Mouse (Mus musculus) heart, postnatal 14 days (tissue): Measurements from ENCODE around the gene Slc12a4. TPM values are rescaled to one million over a fixed set of nuclear protein-coding genes. Genes with fewer than 3 reads are reported as not detected.

ENCODE experiments used
- DNase-seq, 2 experiments: peaks; one replicate each; pipeline ENCODE4 v3.0.0; 2021 to 2022
- intact Hi-C: fragments of 180-260 bp; cut with DNase I; formaldehyde crosslinking; loops from one replicate; pipeline ENCODE4 v1.15.1; 2025
- microRNA-seq, 2 experiments: library from miRNA; unstranded; fragments of <30 nt; microRNA quantifications; one replicate each; pipeline ENCODE4 v1.2.0; 2021 to 2022
- total RNA-seq, 2 experiments: library from RNA; stranded (reverse); gene quantifications; 2 replicates each; pipeline ENCODE4 v1.2.3; 2021

Slc12a4 gene
- total RNA-seq, 2 experiments from 2014 or later = 50.8 to 52.0 TPM

- intact Hi-C loops = no loop called here
- no peak for DNase-seq
These were observed 29.9 kb downstream of the Slc12a4 start for GRCm38 (mm10) chr8:105935863-105936603.

DNA sequence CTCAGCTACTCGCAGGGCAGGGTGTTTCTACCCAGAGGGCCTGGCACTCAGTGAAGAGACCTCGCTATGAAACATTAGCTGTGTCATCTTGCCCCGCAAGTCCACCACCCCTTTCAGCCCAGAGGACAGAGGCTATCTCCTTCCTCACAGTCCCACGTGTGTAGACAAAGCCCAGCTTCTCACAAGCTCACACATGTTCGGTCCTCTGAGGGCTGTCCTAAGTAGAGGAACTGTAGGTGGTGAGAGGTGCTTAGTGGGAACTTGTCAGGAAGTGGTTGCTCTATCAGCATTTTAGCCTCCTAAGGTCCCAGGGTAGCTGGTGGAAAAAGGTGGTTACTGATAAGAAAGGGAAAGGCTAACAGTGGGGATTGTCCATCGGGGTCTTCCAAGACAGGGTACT is 30.8 kb downstream of the Slc12a4 start:
- intact Hi-C loops = no loop called here
- no peak for DNase-seq

- intact Hi-C loops = no loop called here
- DNase-seq = no peak
These were observed 32.1 kb downstream of the Slc12a4 start, which contains the start of gene Ctrl for GRCm38 (mm10) chr8:105933762-105934161. Gene Ctrl, minus strand, starts transcription at chr8:105933862.

DNA sequence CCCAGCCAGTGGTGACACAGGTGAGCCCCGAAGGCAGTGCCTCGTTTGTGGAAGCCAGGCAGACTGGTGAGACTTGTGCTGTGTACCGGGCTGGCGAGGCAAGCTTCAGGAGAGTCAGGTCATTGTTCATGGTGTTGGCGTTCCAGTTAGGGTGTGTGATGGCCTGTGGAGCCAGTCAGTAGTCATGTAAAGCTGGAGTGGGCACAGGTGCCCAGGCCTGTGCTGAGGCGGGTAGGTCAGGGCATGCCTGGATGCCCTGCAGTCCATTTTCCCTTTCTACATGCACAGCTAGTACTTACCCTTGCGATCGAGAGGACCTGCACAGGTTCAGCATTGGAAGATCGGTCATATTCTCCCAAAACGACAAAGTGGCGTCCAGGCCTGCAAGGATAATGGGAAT is 33.4 kb downstream of the Slc12a4 start:
- no peak for DNase-seq
- intact Hi-C loops = no loop called here

DNA sequence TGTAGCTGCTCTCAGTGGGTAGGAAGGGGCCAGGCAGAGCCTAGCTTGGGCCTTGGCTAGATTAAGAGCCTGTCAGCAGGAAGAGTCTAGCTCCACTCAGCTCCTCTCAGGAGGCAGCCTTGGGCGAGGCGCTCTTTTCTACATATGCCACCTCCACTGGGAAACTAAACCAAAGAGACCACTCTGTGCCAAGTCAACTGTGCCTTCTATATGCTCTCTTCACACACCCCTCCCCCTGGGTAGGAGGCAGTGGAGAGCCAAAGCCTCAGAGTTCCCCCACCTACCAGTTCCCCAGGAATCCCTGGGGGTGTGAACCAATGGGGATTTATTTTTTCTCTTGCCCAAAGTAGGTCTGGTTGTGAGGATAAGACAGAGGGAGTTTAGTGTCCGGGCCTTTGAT is 34.6 kb downstream of the Slc12a4 start:
- intact Hi-C loops = loop anchor here (2.0 kb wide), 3 partner anchors 76 to 216 kb away; partner anchors contain the start of gene Thap11
- DNase-seq = no peak

DNA sequence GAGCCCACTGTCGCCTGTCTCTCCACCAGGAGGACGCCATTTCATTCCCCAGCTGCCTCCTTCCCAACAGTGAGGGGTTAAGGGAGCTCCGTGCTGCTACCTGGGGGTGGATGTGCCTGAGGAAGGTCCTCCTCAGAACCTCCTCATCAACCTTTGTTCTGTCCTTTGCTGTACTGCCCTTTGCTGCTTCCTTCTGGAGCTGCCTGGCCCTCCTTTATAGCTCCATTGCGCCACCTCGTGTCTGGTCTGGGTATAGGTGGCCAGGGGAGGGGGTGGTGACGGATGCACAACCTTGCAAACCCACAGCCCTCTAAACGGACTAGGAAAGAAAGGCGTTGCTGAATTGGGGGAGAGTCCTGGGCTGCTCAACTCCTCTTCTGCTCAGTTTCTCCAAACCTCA is 35.3 kb downstream of the Slc12a4 start:
- peak; percentile 88 to 95 for DNase-seq
- intact Hi-C loops = loop anchor here (2.0 kb wide), 3 partner anchors 76 to 216 kb away; partner anchors contain the start of gene Thap11

DNA sequence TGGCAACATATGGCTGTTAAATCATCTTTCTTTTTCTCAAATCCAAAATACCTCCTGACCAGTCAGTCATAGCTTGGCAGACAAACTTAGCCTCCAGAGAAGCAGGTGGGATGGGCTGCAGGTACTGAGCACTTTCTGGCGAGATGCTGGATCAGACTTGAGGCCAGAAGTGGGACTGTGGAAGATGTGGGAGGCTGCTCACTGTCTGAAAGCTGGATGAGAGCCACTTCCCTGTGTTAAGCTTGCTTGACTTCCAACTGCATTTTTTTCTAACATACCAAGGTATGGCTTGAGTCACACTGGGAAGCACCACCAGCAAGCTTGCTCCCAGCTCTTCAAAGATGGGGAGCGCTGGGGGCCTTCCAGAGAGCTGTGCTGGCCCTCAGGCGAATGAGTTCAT is 40.8 kb downstream of the Slc12a4 start:
- intact Hi-C loops = no loop called here
- DNase-seq = no peak

DNA sequence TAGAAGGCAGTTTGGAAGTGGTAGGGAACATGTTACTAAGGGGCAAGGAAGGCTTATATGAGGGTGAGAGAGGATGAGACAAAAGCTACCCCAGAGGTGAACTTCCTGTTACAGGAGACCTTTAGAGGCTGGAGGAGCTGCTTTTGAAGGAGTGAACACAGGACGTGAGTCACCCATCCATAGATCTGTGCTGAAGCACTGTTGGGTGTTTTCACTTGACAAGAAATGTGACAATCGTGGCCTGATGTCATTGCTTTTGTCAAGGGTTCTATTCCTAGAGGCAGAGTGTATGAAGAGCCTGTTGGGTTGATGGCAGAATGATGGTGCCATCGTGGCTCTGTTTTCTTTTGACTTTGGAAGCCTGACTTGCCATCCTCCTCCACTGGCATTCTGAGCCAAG is 46.5 kb downstream of the Slc12a4 start:
- no peak for DNase-seq
- intact Hi-C loops = no loop called here

DNA sequence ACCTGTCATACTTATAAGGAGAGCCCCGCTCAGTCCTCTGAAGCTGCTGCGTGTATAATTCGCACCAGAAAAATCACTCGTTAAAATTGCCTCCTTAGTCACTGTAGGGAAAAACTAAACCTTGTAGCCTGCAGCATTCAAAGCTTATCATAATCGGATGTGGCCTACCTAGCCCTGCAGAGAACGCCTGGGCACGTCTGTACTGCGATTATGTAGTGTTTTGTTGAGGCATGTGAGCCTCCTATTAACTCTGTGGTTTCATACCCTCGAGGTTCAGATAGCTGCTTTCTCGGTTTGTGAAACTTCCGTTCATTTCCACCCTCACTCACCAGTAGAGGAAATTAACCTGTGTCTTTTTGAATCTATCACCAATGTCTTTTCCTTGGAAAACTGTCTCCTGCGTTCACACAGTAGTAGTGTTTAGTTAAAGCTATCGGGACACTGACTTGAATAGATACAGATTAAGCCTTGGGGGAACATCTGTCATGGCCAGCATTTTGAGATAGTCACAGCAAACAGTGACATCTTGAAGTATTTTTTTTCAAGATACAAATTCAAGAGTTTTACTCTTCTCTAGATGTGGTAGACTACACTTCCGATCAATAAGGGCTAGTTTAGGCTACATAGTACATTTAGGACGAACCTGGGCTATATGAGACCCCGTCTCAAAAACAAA is 64.8 kb downstream of the Slc12a4 start:
- no peak for DNase-seq
- intact Hi-C loops = loop anchor here (2.0 kb wide), 2 partner anchors 46 to 110 kb away; partner anchors contain the start of genes Ddx28 and Thap11

- intact Hi-C loops = loop anchor here (2.0 kb wide), 2 partner anchors 46 to 110 kb away; partner anchors contain the start of genes Ddx28 and Thap11
- DNase-seq = peak; percentile 95 to 97
These were observed 65.5 kb downstream of the Slc12a4 start, which contains the start of gene Pskh1 for GRCm38 (mm10) chr8:105900180-105900940. Gene Pskh1, plus strand, starts transcription at chr8:105900441.

DNA sequence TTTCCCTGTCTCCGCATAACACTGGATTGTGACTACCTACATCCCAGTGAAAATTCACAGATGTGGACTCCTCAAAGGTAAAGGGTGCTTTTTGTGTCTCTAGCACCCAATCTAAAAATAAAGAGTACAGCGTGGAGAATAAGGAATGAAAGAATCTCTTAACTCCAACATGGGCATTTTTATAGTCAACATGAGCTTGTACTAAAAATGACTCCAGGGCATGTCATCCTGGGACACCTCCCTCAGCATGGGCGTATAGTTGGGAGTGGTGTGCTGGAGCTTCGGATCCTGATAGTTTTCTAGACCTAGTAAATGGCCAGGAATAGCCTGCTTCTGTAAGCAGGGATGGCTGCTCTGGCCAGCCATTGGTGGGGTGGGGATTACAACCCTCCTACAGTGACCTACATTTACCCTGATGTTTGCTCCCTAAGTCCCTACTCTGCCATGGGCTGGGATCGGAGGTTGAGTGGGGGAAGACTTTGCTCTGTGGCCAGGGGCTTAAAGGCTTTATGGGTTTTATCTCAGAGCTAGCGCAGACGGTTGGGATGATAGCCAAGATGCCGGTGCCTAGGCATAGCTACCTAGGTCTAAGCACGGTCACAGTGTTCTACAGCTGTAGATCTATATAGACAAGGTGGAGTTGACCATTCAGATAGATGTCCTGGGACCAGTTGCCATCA is 68.0 kb downstream of the Slc12a4 start:
- intact Hi-C loops = no loop called here

More for the DNA sequence above, 68.0 kb downstream of the Slc12a4 start:
- DNase-seq = no peak

Small RNAs within 50 kb of the gene (microRNA-seq; reads per million reads assigned to microRNA genes)
- gene Mir7074 = 0 to 0.27 reads per million in 2 experiments

Other genes starting within 250 kb of the Slc12a4 start
- gene Gfod2, start 207.4 kb downstream of the Slc12a4 start, total RNA-seq = 1 to 10 TPM; 3.6 to 3.7 TPM
- 10 to 100 TPM; 23.1 to 24.7 TPM for gene Ranbp10, start 138.7 kb downstream of the Slc12a4 start, total RNA-seq
- gene Tsnaxip1, start 138.4 kb downstream of the Slc12a4 start, total RNA-seq = under 1 TPM in 1 of 2 experiments, not detected in 1; 0.38 TPM
- 1 to 10 TPM; 3.2 to 4.2 TPM for gene Cenpt, start 112.8 kb downstream of the Slc12a4 start, total RNA-seq
- 10 to 100 TPM; 27.5 to 29.1 TPM for gene Thap11, start 111.0 kb downstream of the Slc12a4 start, total RNA-seq
- gene Nutf2, start 105.5 kb downstream of the Slc12a4 start, total RNA-seq = 10 to 100 TPM; 27.2 to 34.3 TPM
- 10 to 100 TPM; 26.8 to 28.4 TPM for gene Edc4, start 85.2 kb downstream of the Slc12a4 start, total RNA-seq
- under 1 TPM in 1 of 2 experiments, not detected in 1; 0.54 TPM for gene Nrn1l, start 72.5 kb downstream of the Slc12a4 start, total RNA-seq
- gene Pskh1, start 65.7 kb downstream of the Slc12a4 start, total RNA-seq = 10 to 100 TPM; 16.9 to 17.6 TPM
- gene Ctrl, start 32.2 kb downstream of the Slc12a4 start, total RNA-seq = under 1 TPM; 0.46 to 0.55 TPM
- gene Psmb10, start 27.7 kb downstream of the Slc12a4 start, total RNA-seq = 10 to 100 TPM; 57.6 to 66.5 TPM
- 1 to 10 TPM; 1.0 to 1.3 TPM for gene Lcat, start 22.7 kb downstream of the Slc12a4 start, total RNA-seq
- not detected for gene Dpep3, start 13.3 kb upstream of the Slc12a4 start, total RNA-seq
- gene Dus2, start 25.2 kb upstream of the Slc12a4 start, total RNA-seq = 1 to 10 TPM; 7.4 to 7.8 TPM
- gene Dpep2nb, start 39.9 kb upstream of the Slc12a4 start, total RNA-seq = not detected
- 1 to 10 TPM; 9.5 to 9.9 TPM for gene Ddx28, start 45.8 kb upstream of the Slc12a4 start, total RNA-seq
- gene Nfatc3, start 92.7 kb upstream of the Slc12a4 start, total RNA-seq = 10 to 100 TPM; 22.0 to 29.4 TPM
- 1 to 10 TPM in 1 of 2 experiments, under 1 TPM in 1; 0.45 to 1.0 TPM for gene Esrp2, start 170.9 kb upstream of the Slc12a4 start, total RNA-seq
- gene Pla2g15, start 184.3 kb upstream of the Slc12a4 start, total RNA-seq = 1 to 10 TPM; 5.5 to 8.1 TPM
- gene Slc7a6, start 202.8 kb upstream of the Slc12a4 start, total RNA-seq = 10 to 100 TPM; 12.2 to 13.8 TPM
- 10 to 100 TPM; 11.4 TPM for gene Slc7a6os, start 244.8 kb upstream of the Slc12a4 start, total RNA-seq
- gene Prmt7, start 244.8 kb upstream of the Slc12a4 start, total RNA-seq = 10 to 100 TPM; 18.7 to 20.4 TPM